Mouse (Mus musculus): ENCODE measurements at regions not wholly inside any gene's neighbourhood (a gene's known extent, or its start where the extent isn't known, plus 50 kb on each side); places are given as distances from the start of the nearest gene placed in this dataset.

DNA sequence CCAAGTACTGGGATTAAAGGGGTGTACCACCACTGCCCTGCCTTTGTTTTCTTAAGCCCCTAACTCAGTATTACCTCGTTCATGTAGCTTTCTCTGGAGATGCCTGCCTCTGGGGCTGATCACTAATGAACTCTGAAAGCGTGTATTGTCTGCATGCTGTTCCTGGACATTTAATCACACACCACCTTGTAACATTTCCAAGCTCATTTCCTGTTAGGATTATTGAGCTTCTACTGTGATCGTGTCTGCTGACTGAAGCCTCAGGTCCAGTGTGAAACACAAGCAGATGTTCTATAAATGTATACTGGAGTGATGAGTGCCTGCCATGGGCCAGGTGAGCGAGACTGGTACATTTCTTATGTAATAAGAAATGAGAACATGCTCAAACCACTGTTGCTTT lies 398.6 kb downstream of the Brinp2 start:
- TF ChIP-seq CTCF (IDR thresholded peaks at IDR 0.05; ENCODE audit: low read depth, low read length): no peak
- TF ChIP-seq GATA1 (IDR thresholded peaks at IDR 0.05; ENCODE audit: borderline replicate concordance, low read length): no peak
- TF ChIP-seq POLR2AphosphoS5 (IDR thresholded peaks at IDR 0.05; ENCODE audit: insufficient replicate concordance, low read depth, low read length): no peak
- no peak for TF ChIP-seq TAL1 (conservative IDR thresholded peaks at IDR 0.05; ENCODE audit: low read depth, low read length)
